Mouse (Mus musculus) midbrain, postnatal 0 days (tissue): ENCODE results near the gene Odf3l2. TPM values are rescaled to one million over a fixed set of nuclear protein-coding genes. Genes with fewer than 3 reads are reported as not detected.

Experiments used
- ATAC-seq: fragments of 200-750 bp; cut with Nextera tagmentation; 2 replicates; pipeline ENCODE4 v1.8.0; 2017; ENCODE audit warnings: moderate number of reproducible peaks, mild to moderate bottlenecking, moderate TSS enrichment, moderate library complexity; ENCODE audit not compliant: low FRiP score
- DNase-seq: peaks from one replicate; pipeline ENCODE4 v3.0.0-alpha.2; 2015; ENCODE audit warnings: low spot score
- H3K27ac ChIP-seq: fragments of 300-500 bp; sonication (generic); 2 replicates; pipeline ENCODE4 v1.5.1; 2014; ENCODE audit warnings: low read depth, mild to moderate bottlenecking, low read length, mixed read lengths
- H3K27me3 ChIP-seq: fragments of 300-500 bp; sonication (generic); 2 replicates; pipeline ENCODE4 v1.6.1; 2014; ENCODE audit warnings: low read length, control low read depth, mixed read lengths; ENCODE audit not compliant: insufficient read depth
- H3K36me3 ChIP-seq: fragments of 300-500 bp; sonication (generic); 2 replicates; pipeline ENCODE4 v1.6.1; 2014; ENCODE audit warnings: low read length, control low read depth, mixed read lengths; ENCODE audit not compliant: insufficient read depth
- H3K4me1 ChIP-seq: fragments of 300-500 bp; sonication (generic); 2 replicates; pipeline ENCODE4 v1.6.1; 2014; ENCODE audit warnings: mild to moderate bottlenecking, control low read depth, antibody characterized with exemption, low read length, mixed read lengths; ENCODE audit not compliant: insufficient read depth
- H3K4me2 ChIP-seq: fragments of 300-500 bp; sonication (generic); 2 replicates; pipeline ENCODE4 v1.6.1; 2014; ENCODE audit warnings: low read depth, mild to moderate bottlenecking, low read length, mixed read lengths; ENCODE audit not compliant: poor library complexity, severe bottlenecking
- H3K4me3 ChIP-seq: fragments of 300-500 bp; sonication (generic); 2 replicates; pipeline ENCODE4 v1.5.1; 2014; ENCODE audit warnings: low read depth, mild to moderate bottlenecking, low read length, moderate library complexity
- H3K9ac ChIP-seq: fragments of 300-500 bp; sonication (generic); replicated peaks from 2 replicates; pipeline ENCODE4 v1.6.1; 2014; ENCODE audit warnings: mild to moderate bottlenecking, low read length, moderate library complexity, mixed read lengths; ENCODE audit not compliant: poor library complexity, severe bottlenecking
- H3K9me3 ChIP-seq: fragments of 300-500 bp; sonication (generic); 2 replicates; pipeline ENCODE4 v1.6.1; 2016; ENCODE audit warnings: low read length, control low read depth
- CTCF ChIP-seq: IDR thresholded peaks from 2 replicates; pipeline ENCODE4 v1.5.1; 2016; ENCODE audit warnings: antibody characterized with exemption, mild to moderate bottlenecking
- WGBS: fragments of 180-500 bp; shearing (Covaris S2); extraction: QIAGEN DNeasy Blood & Tissue Kit; methylation state at CpG from one replicate; pipeline ENCODE4 v1.1.7; 2014; 5-methylcytosine and 5-hydroxymethylcytosine counted together
- polyA plus RNA-seq: library from polyadenylated mRNA; unstranded; fragments of >200 nt; fragmentation: Nextera tagmentation; extraction: Ambion mirVana; gene quantifications from 2 replicates; pipeline ENCODE4 v1.2.1, GENCODE M21; 2015
- total RNA-seq: library from RNA; depleted of rRNA; stranded (reverse); fragments of >200 nt; gene quantifications from 2 replicates; pipeline ENCODE4 v1.2.3, GENCODE M21; 2014

Odf3l2 gene
- total and polyA plus RNA-seq, 2 experiments from 2014 or later: 2.1 TPM; not detected in 1

GRCm38 (mm10) chr10:79687513-79687912, 42.0 kb upstream of the Odf3l2 start:
- H3K4me3 ChIP-seq: no peak overlapping the region
- DNase-seq: no peak
- H3K27me3 ChIP-seq: no peaks in the 10 kb centered on the region
- H3K4me1 ChIP-seq: peaks cover 14% of the 10 kb centered on the region
- no peak overlapping the region for H3K27ac ChIP-seq
- H3K36me3 ChIP-seq: peaks cover 45% of the 10 kb centered on the region
- H3K4me2 ChIP-seq: no peak overlapping the region
- H3K9ac ChIP-seq: no peak overlapping the region
- over 99% methylated on average over 6 of the region's 6 CpGs for WGBS
- no peak for TF ChIP-seq CTCF
- no peaks in the 10 kb centered on the region for H3K9me3 ChIP-seq
- no peak for ATAC-seq

GRCm38 (mm10) chr10:79686691-79687090, 41.2 kb upstream of the Odf3l2 start:
- Histone ChIP-seq H3K27me3 (no peaks in the 10 kb centered on the region), H3K4me1 (peaks cover 14% of the 10 kb centered on the region), H3K36me3 (peaks cover 45% of the 10 kb centered on the region), H3K9ac (no peak overlapping the region), H3K9me3 (no peaks in the 10 kb centered on the region), H3K4me3 (no peak overlapping the region), H3K27ac (no peak overlapping the region), H3K4me2 (no peak overlapping the region)
- DNase-seq (no peak), ATAC-seq (no peak)
- 100% methylated on average over 1 of the region's 1 CpGs for WGBS
- TF ChIP-seq CTCF: no peak

- H3K4me3 ChIP-seq: no peak overlapping the region
- no peaks in the 10 kb centered on the region for H3K27me3 ChIP-seq
- no peaks in the 10 kb centered on the region for H3K9me3 ChIP-seq
- no peak overlapping the region for H3K27ac ChIP-seq
- no peak for TF ChIP-seq CTCF
- no peak for ATAC-seq
- no peak overlapping the region for H3K9ac ChIP-seq
- H3K4me1 ChIP-seq: peaks cover 14% of the 10 kb centered on the region
- DNase-seq: no peak
- WGBS: 89% methylated on average over 2 of the region's 2 CpGs
- no peak overlapping the region for H3K4me2 ChIP-seq
- peaks cover 45% of the 10 kb centered on the region for H3K36me3 ChIP-seq
Observed at GRCm38 (mm10) chr10:79686219-79686618, 40.7 kb upstream of the Odf3l2 start.

GRCm38 (mm10) chr10:79684770-79685600, 39.4 kb upstream of the Odf3l2 start:
- no peak for TF ChIP-seq CTCF
- no peaks in the 10 kb centered on the region for H3K9me3 ChIP-seq
- no peak overlapping the region for H3K4me2 ChIP-seq
- no peak overlapping the region for H3K4me3 ChIP-seq
- no peaks in the 10 kb centered on the region for H3K27me3 ChIP-seq
- no peak overlapping the region for H3K9ac ChIP-seq
- ATAC-seq (no peak), DNase-seq (no peak)
- peaks cover 14% of the 10 kb centered on the region for H3K4me1 ChIP-seq
- no peak overlapping the region for H3K27ac ChIP-seq
- WGBS: 94% methylated on average over 25 of the region's 25 CpGs
- H3K36me3 ChIP-seq: peaks cover 45% of the 10 kb centered on the region

- 87% methylated on average over 6 of the region's 6 CpGs for WGBS
- peaks cover 14% of the 10 kb centered on the region for H3K4me1 ChIP-seq
- no peak for TF ChIP-seq CTCF
- DNase-seq: no peak
- no peak for ATAC-seq
- H3K36me3 ChIP-seq: peaks cover 41% of the 10 kb centered on the region
- peak overlapping the region; percentile 81 for H3K9ac ChIP-seq
- H3K27me3 ChIP-seq: no peaks in the 10 kb centered on the region
- peak overlapping the region; percentile 79 for H3K4me3 ChIP-seq
- H3K27ac ChIP-seq: 0 out of 2 replicates have a peak overlapping the region, but pooled peaks have one; percentile 86
- H3K4me2 ChIP-seq: peak overlapping the region; percentile 93
- H3K9me3 ChIP-seq: no peaks in the 10 kb centered on the region
Observed at GRCm38 (mm10) chr10:79683726-79684640, 38.4 kb upstream of the Odf3l2 start.
